Mouse (Mus musculus) heart, postnatal 25 days (tissue): ENCODE results near the gene Ppp4r2. TPM values are rescaled to one million over a fixed set of nuclear protein-coding genes. Genes with fewer than 3 reads are reported as not detected.
A peak's percentile ranks its signal among the peaks of the same experiment; 100 is the strongest.

Experiments
- DNase-seq: peaks from one replicate; pipeline ENCODE4 v3.0.0; 2022; ENCODE audit warnings: low spot score
- intact Hi-C: fragments of 180-260 bp; cut with DNase I; formaldehyde crosslinking; loops from one replicate; pipeline ENCODE4 v1.15.1; 2025
- total RNA-seq, 2 experiments: library from RNA; stranded (reverse); gene quantifications; 2 replicates each; pipeline ENCODE4 v1.2.3; 2021

Ppp4r2 gene
- 10 to 100 TPM; 44.9 to 50.9 TPM for total RNA-seq

GRCm38 (mm10) chr6:100833355-100833754 lies at the start of gene Ppp4r2:
Ppp4r2 (plus strand) TSS chr6:100833622.
- intact Hi-C loops = loop anchor here (10.0 kb wide), 2 partner anchors 549 to 1169 kb away; partner anchors contain the start of genes Eif4e3, Gm20696 and Rybp
- DNase-seq = peak; percentile 86

GRCm38 (mm10) chr6:100787726-100788125 lies 45.7 kb upstream of the Ppp4r2 start:
- intact Hi-C loops = no loop called here
- DNase-seq = no peak

- DNase-seq = no peak
- intact Hi-C loops = no loop called here
These were observed 44.3 kb upstream of the Ppp4r2 start for GRCm38 (mm10) chr6:100789161-100789560.

- intact Hi-C loops = no loop called here
- no peak for DNase-seq
These were observed 41.3 kb upstream of the Ppp4r2 start for GRCm38 (mm10) chr6:100792055-100792659.

- intact Hi-C loops = no loop called here
- DNase-seq = no peak
These were observed 40.3 kb upstream of the Ppp4r2 start for GRCm38 (mm10) chr6:100792973-100793769.

- DNase-seq = no peak
- intact Hi-C loops = no loop called here
These were observed 37.6 kb upstream of the Ppp4r2 start for GRCm38 (mm10) chr6:100795797-100796196.

GRCm38 (mm10) chr6:100799290-100799689 lies 34.1 kb upstream of the Ppp4r2 start:
- DNase-seq = no peak
- intact Hi-C loops = no loop called here

GRCm38 (mm10) chr6:100799766-100800165 lies 33.7 kb upstream of the Ppp4r2 start:
- intact Hi-C loops = no loop called here
- no peak for DNase-seq

GRCm38 (mm10) chr6:100800497-100800955 lies 32.9 kb upstream of the Ppp4r2 start:
- intact Hi-C loops = no loop called here
- DNase-seq = peak; percentile 64

- intact Hi-C loops = no loop called here
- peak; percentile 31 for DNase-seq
These were observed 30.9 kb upstream of the Ppp4r2 start for GRCm38 (mm10) chr6:100802381-100803083.

- intact Hi-C loops = no loop called here
- DNase-seq = no peak
These were observed 30.2 kb upstream of the Ppp4r2 start for GRCm38 (mm10) chr6:100803250-100803649.

GRCm38 (mm10) chr6:100807187-100807586 lies 26.2 kb upstream of the Ppp4r2 start:
- DNase-seq = no peak
- intact Hi-C loops = no loop called here

- intact Hi-C loops = no loop called here
- no peak for DNase-seq
These were observed 25.7 kb upstream of the Ppp4r2 start for GRCm38 (mm10) chr6:100807746-100808145.

- intact Hi-C loops = no loop called here
- DNase-seq = no peak
These were observed 25.1 kb upstream of the Ppp4r2 start for GRCm38 (mm10) chr6:100808221-100808778.

GRCm38 (mm10) chr6:100810117-100810516 lies 23.3 kb upstream of the Ppp4r2 start:
- intact Hi-C loops = no loop called here
- DNase-seq = no peak

- DNase-seq = no peak
- intact Hi-C loops = no loop called here
These were observed 21.7 kb upstream of the Ppp4r2 start for GRCm38 (mm10) chr6:100811731-100812130.

- no peak for DNase-seq
- intact Hi-C loops = no loop called here
These were observed 12.1 kb upstream of the Ppp4r2 start for GRCm38 (mm10) chr6:100821367-100821766.

- intact Hi-C loops = no loop called here
- no peak for DNase-seq
These were observed 10.1 kb upstream of the Ppp4r2 start for GRCm38 (mm10) chr6:100823356-100823755.

- DNase-seq = no peak
- intact Hi-C loops = no loop called here
These were observed 8.9 kb upstream of the Ppp4r2 start for GRCm38 (mm10) chr6:100824381-100824965.

GRCm38 (mm10) chr6:100826046-100826445 lies 7.4 kb upstream of the Ppp4r2 start:
- no peak for DNase-seq

More at GRCm38 (mm10) chr6:100826046-100826445, 7.4 kb upstream of the Ppp4r2 start:
- intact Hi-C loops = no loop called here
